In genomic region chr16:57315026-57315425, GRCm38 (mm10) we compare ENCODE assay signal across 26 mouse cellular contexts. TPM values are rescaled to one million over a fixed set of nuclear protein-coding genes. Genes with fewer than 3 reads are reported as not detected.
DNase-seq lines count a peak whose midpoint lies in the region; ATAC-seq and TF ChIP-seq lines count a peak whose summit lies in the region.
"Had no signal": no experiment of that assay in that cellular context is flagged by ENCODE, and none has a peak within 500 bp of the region (broad histone marks: within the 10 kb centered on the region; RNA-seq: fewer than 3 reads in every experiment).

No protein-coding gene starts in this region.

- TF ChIP-seq CTCF in stomach, postnatal 0 days (IDR thresholded peaks at IDR 0.05; ENCODE audit: low read depth), result no peak

- H3K4me1 ChIP-seq in heart, embryonic 13.5 days, result peaks cover 22% of the 10 kb centered on the region
- peaks cover 8% of the 10 kb centered on the region; the same call in 1 of the 2 replicates for H3K4me1 ChIP-seq in heart, embryonic 12.5 days (replicated peaks)
- no peaks in the 10 kb centered on the region; the same call in 1 of the 2 replicates for H3K4me1 ChIP-seq in stomach, postnatal 0 days (replicated peaks; ENCODE audit: control insufficient read depth, insufficient read depth)
- peaks cover 8% of the 10 kb centered on the region; the same call in 1 of the 2 replicates for H3K4me1 ChIP-seq in midbrain, embryonic 13.5 days (replicated peaks)
- H3K4me1 ChIP-seq: liver, embryonic 12.5 days; neural tube, embryonic 15.5 days had no signal

- no peaks in the 10 kb centered on the region for H3K27me3 ChIP-seq in heart, embryonic 13.5 days (replicated peaks)
- H3K27me3 ChIP-seq in heart, embryonic 12.5 days (replicated peaks), result no peaks in the 10 kb centered on the region
- no peaks in the 10 kb centered on the region for H3K27me3 ChIP-seq in stomach, postnatal 0 days (ENCODE audit: control insufficient read depth, insufficient read depth, low read length)
- H3K27me3 ChIP-seq in midbrain, embryonic 13.5 days, result no peaks in the 10 kb centered on the region
- H3K27me3 ChIP-seq: CH12.LX; embryonic facial prominence, embryonic 15.5 days; liver, embryonic 12.5 days; neural tube, embryonic 15.5 days had no signal

- no peaks in the 10 kb centered on the region for H3K9me3 ChIP-seq in heart, embryonic 13.5 days
- H3K9me3 ChIP-seq in heart, embryonic 12.5 days (replicated peaks), result no peaks in the 10 kb centered on the region
- H3K9me3 ChIP-seq in stomach, postnatal 0 days (ENCODE audit: control insufficient read depth, low read length), result no peaks in the 10 kb centered on the region
- H3K9me3 ChIP-seq in midbrain, embryonic 13.5 days, result no peaks in the 10 kb centered on the region
- H3K9me3 ChIP-seq: G1E; liver, embryonic 12.5 days; neural tube, embryonic 15.5 days had no signal

- no peak for ATAC-seq in heart, embryonic 13.5 days (ENCODE audit: extremely low read depth, insufficient number of reproducible peaks, low FRiP score, low TSS enrichment)
- ATAC-seq in heart, embryonic 12.5 days (ENCODE audit: insufficient number of reproducible peaks, low FRiP score), result no peak
- peak; percentile 8; the same call in 1 of the 2 replicates for ATAC-seq in stomach, postnatal 0 days (ENCODE audit: low FRiP score, low TSS enrichment)
- no peak for ATAC-seq in midbrain, embryonic 13.5 days
- ATAC-seq: forebrain, embryonic 16.5 days; hindbrain, postnatal 0 days; liver, embryonic 12.5 days had no signal

- H3K9ac ChIP-seq in heart, embryonic 13.5 days, result 0 out of 2 replicates have a peak overlapping the region, but pooled peaks have one; percentile 2
- H3K9ac ChIP-seq in heart, embryonic 12.5 days, result no peak overlapping the region
- H3K9ac ChIP-seq in stomach, postnatal 0 days (ENCODE audit: low read length), result no peak overlapping the region; the same call in 1 of the 2 replicates
- no peak overlapping the region for H3K9ac ChIP-seq in midbrain, embryonic 13.5 days (replicated peaks)
- H3K9ac ChIP-seq: embryonic facial prominence, embryonic 15.5 days; liver, embryonic 12.5 days; lung, embryonic 14.5 days; neural tube, embryonic 15.5 days had no signal

- no peak overlapping the region for H3K27ac ChIP-seq in heart, embryonic 13.5 days (replicated peaks)
- H3K27ac ChIP-seq in heart, embryonic 12.5 days (ENCODE audit: poor library complexity, severe bottlenecking), result no peak overlapping the region
- peak overlapping the region; percentile 61 for H3K27ac ChIP-seq in stomach, postnatal 0 days (replicated peaks)
- H3K27ac ChIP-seq in midbrain, embryonic 13.5 days, result no peak overlapping the region
- H3K27ac ChIP-seq: embryonic facial prominence, embryonic 15.5 days; hindbrain, postnatal 0 days; liver, embryonic 12.5 days; neural tube, embryonic 15.5 days had no signal

- no peaks in the 10 kb centered on the region for H3K36me3 ChIP-seq in heart, embryonic 13.5 days
- H3K36me3 ChIP-seq in heart, embryonic 12.5 days, result no peaks in the 10 kb centered on the region
- no peaks in the 10 kb centered on the region for H3K36me3 ChIP-seq in stomach, postnatal 0 days (ENCODE audit: control insufficient read depth, insufficient read depth, low read length)
- no peaks in the 10 kb centered on the region for H3K36me3 ChIP-seq in midbrain, embryonic 13.5 days
- H3K36me3 ChIP-seq: embryonic facial prominence, embryonic 15.5 days; neural tube, embryonic 15.5 days had no signal

- WGBS in heart, embryonic 13.5 days, result 79% methylated on average over 9 of the region's 9 CpGs
- 79% methylated on average over 9 of the region's 9 CpGs for WGBS in heart, embryonic 12.5 days
- 71% methylated on average over 9 of the region's 9 CpGs for WGBS in stomach, postnatal 0 days
- 95% methylated on average over 9 of the region's 9 CpGs for WGBS in midbrain, embryonic 13.5 days

- no peak overlapping the region for H3K4me2 ChIP-seq in heart, embryonic 13.5 days
- H3K4me2 ChIP-seq in heart, embryonic 12.5 days, result no peak overlapping the region
- no peak overlapping the region for H3K4me2 ChIP-seq in stomach, postnatal 0 days (replicated peaks; ENCODE audit: low read depth)
- H3K4me2 ChIP-seq in midbrain, embryonic 13.5 days (replicated peaks), result no peak overlapping the region
- H3K4me2 ChIP-seq: embryonic facial prominence, embryonic 15.5 days; heart, embryonic 11.5 days; liver, embryonic 12.5 days; lung, embryonic 14.5 days; midbrain, embryonic 11.5 days; neural tube, embryonic 15.5 days had no signal

- TF ChIP-seq EP300 in stomach, postnatal 0 days (optimal IDR thresholded peaks at IDR 0.05), result no peak

- DNase-seq in retina, postnatal 1 day, result peak; percentile 44
- no peak for DNase-seq in retina, embryonic 14.5 days (ENCODE audit: low spot score)
- DNase-seq in lung, postnatal 14 days, result peak; percentile 33
- no peak for DNase-seq in stomach, postnatal 0 days (ENCODE audit: low spot score)
- DNase-seq: adrenal gland, adult 8-10 months; B cell, adult 2 months; cerebellum, adult 8-10 months; heart, postnatal 14 days; kidney, adult 2 months; kidney, postnatal 25 days; layer of hippocampus, postnatal 36 days; lung, embryonic 14.5 days; right cerebral cortex, postnatal 25 days had no signal

- H3K4me3 ChIP-seq in heart, embryonic 13.5 days, result no peak overlapping the region
- no peak overlapping the region for H3K4me3 ChIP-seq in heart, embryonic 12.5 days
- no peak overlapping the region for H3K4me3 ChIP-seq in stomach, postnatal 0 days (ENCODE audit: low read depth, low read length)
- H3K4me3 ChIP-seq in midbrain, embryonic 13.5 days (replicated peaks), result no peak overlapping the region
- H3K4me3 ChIP-seq: embryonic facial prominence, embryonic 15.5 days; liver, embryonic 12.5 days; neural tube, embryonic 15.5 days had no signal

RNA-seq across cellular contexts. Expression of gene Tmem30c, which starts 22.4 kb away (rescaled TPM):
- 0.05 TPM in 1 of 2 replicates, not detected in the other for polyA plus RNA-seq in heart, embryonic 13.5 days (2015; fragmentation: Nextera tagmentation; extraction: Ambion mirVana)
- polyA plus RNA-seq in heart, embryonic 12.5 days (2016; fragmentation: Nextera tagmentation; extraction: Ambion mirVana), result 0.08 TPM in 1 of 2 replicates, not detected in the other
- polyA plus RNA-seq in stomach, postnatal 0 days (2015; fragmentation: Nextera tagmentation; extraction: Ambion mirVana), result 0.08 TPM in 1 of 2 replicates, not detected in the other
- polyA plus RNA-seq in midbrain, embryonic 13.5 days (2015; fragmentation: Nextera tagmentation; extraction: Ambion mirVana), result 0.24 and 0.45 TPM in 2 replicates
- polyA plus RNA-seq: G1E; kidney, adult 2 months; liver, embryonic 12.5 days; spleen, adult 2 months had no signal

RNA-seq across cellular contexts. Expression of gene Filip1l, which starts 37.9 kb away (rescaled TPM):
- polyA plus RNA-seq in heart, embryonic 13.5 days (2015; fragmentation: Nextera tagmentation; extraction: Ambion mirVana), result 19.3 and 21.0 TPM in 2 replicates
- polyA plus RNA-seq in heart, embryonic 12.5 days (2016; fragmentation: Nextera tagmentation; extraction: Ambion mirVana), result 27.8 and 31.0 TPM in 2 replicates
- polyA plus RNA-seq in stomach, postnatal 0 days (2015; fragmentation: Nextera tagmentation; extraction: Ambion mirVana), result 35.3 and 41.6 TPM in 2 replicates
- 1.8 and 2.9 TPM in 2 replicates for polyA plus RNA-seq in midbrain, embryonic 13.5 days (2015; fragmentation: Nextera tagmentation; extraction: Ambion mirVana)

Comparison
In these comparisons a context has a peak if more than half of its experiments do, and no peak if none do; other contexts are left out.
1. DNase-seq: peak in retina, postnatal 1 day (single experiment) and lung, postnatal 14 days (single experiment); none in retina, embryonic 14.5 days (single experiment) and stomach, postnatal 0 days (single experiment).